18 mouse cellular contexts compared by ENCODE assay signal in the genomic region with DNA sequence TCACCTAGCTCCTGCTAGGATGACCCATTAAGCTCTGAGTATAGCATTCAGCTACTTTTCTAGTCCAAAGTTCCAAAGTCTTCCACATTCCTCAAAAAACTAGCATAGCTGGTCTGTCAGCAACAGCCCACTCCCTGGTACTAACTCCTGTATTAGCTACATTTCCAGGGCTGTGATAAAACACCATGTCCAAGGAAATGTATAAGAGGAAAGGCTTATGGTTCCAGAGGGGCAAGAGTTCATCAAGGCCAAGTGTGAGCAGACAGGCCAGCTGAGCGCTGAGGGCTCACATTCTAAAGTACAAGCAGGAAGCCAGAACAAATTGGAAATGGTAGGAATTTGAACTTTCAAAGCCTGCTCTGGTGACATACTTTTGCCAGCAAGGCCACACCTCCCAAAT. TPM values are rescaled to one million over a fixed set of nuclear protein-coding genes. Genes with fewer than 3 reads are reported as not detected.
A peak's percentile ranks its signal among the peaks of the same experiment; 100 is the strongest.
DNase-seq lines count a peak whose midpoint lies in the region; ATAC-seq and TF ChIP-seq lines count a peak whose summit lies in the region.
"Had no signal": no experiment of that assay in that cellular context is flagged by ENCODE, and none has a peak within 500 bp of the region (broad histone marks: within the 10 kb centered on the region; RNA-seq: fewer than 3 reads in every experiment).

No protein-coding gene starts in this region.

- no peak for ATAC-seq in kidney, embryonic 15.5 days (replicated peaks; ENCODE audit: low FRiP score)
- peak; percentile 25; the same call in 1 of the 2 replicates for ATAC-seq in intestine, postnatal 0 days
- ATAC-seq: activated CD4-positive, CD25-positive, alpha-beta regulatory T cell, adult 4 months; forebrain, embryonic 13.5 days; forebrain, postnatal 0 days; Patski had no signal

- H3K4me1 ChIP-seq in kidney, embryonic 15.5 days = no peaks in the 10 kb centered on the region
- H3K4me1 ChIP-seq in intestine, postnatal 0 days (replicated peaks; ENCODE audit: control insufficient read depth, insufficient read depth, low read length) = no peaks in the 10 kb centered on the region
- H3K4me1 ChIP-seq: embryonic facial prominence, embryonic 10.5 days; forebrain, embryonic 13.5 days; heart, embryonic 12.5 days had no signal

- H3K9ac ChIP-seq in kidney, embryonic 15.5 days = no peak overlapping the region
- no peak overlapping the region for H3K9ac ChIP-seq in intestine, postnatal 0 days (ENCODE audit: low read depth, low read length)
- H3K9ac ChIP-seq: forebrain, embryonic 13.5 days; forebrain, postnatal 0 days; heart, embryonic 12.5 days had no signal

- 93% methylated on average over 1 of the region's 1 CpGs for WGBS in kidney, embryonic 15.5 days
- WGBS in intestine, postnatal 0 days = 53% methylated on average over 1 of the region's 1 CpGs

- no peak overlapping the region for H3K27ac ChIP-seq in kidney, embryonic 15.5 days
- no peak overlapping the region for H3K27ac ChIP-seq in intestine, postnatal 0 days (ENCODE audit: low read depth, low read length)
- H3K27ac ChIP-seq: embryonic facial prominence, embryonic 10.5 days; forebrain, embryonic 13.5 days had no signal

- no peak for TF ChIP-seq CTCF in intestine, postnatal 0 days (IDR thresholded peaks at IDR 0.05; ENCODE audit: low read depth)

- no peak overlapping the region for H3K4me2 ChIP-seq in kidney, embryonic 15.5 days
- H3K4me2 ChIP-seq in intestine, postnatal 0 days (replicated peaks; ENCODE audit: low read depth) = no peak overlapping the region
- H3K4me2 ChIP-seq: forebrain, embryonic 13.5 days; heart, embryonic 12.5 days had no signal

- H3K27me3 ChIP-seq in kidney, embryonic 15.5 days = no peaks in the 10 kb centered on the region
- no peaks in the 10 kb centered on the region for H3K27me3 ChIP-seq in intestine, postnatal 0 days (replicated peaks; ENCODE audit: control insufficient read depth, insufficient read depth, low read length)
- H3K27me3 ChIP-seq: forebrain, embryonic 13.5 days; heart, embryonic 12.5 days; Patski had no signal

- peaks cover 40% of the 10 kb centered on the region for H3K36me3 ChIP-seq in kidney, embryonic 15.5 days
- H3K36me3 ChIP-seq in intestine, postnatal 0 days (ENCODE audit: control insufficient read depth, insufficient read depth) = no peaks in the 10 kb centered on the region

- DNase-seq in kidney, adult 11 months = peak; percentile 12
- no peak for DNase-seq in kidney, postnatal 4 days
- peak; percentile 46 for DNase-seq in kidney, adult 9 months
- peak; percentile 21 for DNase-seq in Muller cell, postnatal 12 days (ENCODE audit: inconsistent ontology term)
- DNase-seq in adrenal gland, adult 8-10 months = no peak
- DNase-seq: adrenal gland, postnatal 25 days; cerebellum, adult 2 months; cerebellum, postnatal 10 days; forebrain, postnatal 0 days; gastrocnemius, postnatal 14 days; heart, postnatal 36 days had no signal

- H3K4me3 ChIP-seq in kidney, embryonic 15.5 days (replicated peaks) = no peak overlapping the region
- no peak overlapping the region for H3K4me3 ChIP-seq in intestine, postnatal 0 days (ENCODE audit: low read depth, low read length)
- H3K4me3 ChIP-seq: embryonic facial prominence, embryonic 10.5 days; forebrain, embryonic 13.5 days; heart, embryonic 12.5 days had no signal

- H3K9me3 ChIP-seq in kidney, embryonic 15.5 days (replicated peaks) = no peaks in the 10 kb centered on the region
- H3K9me3 ChIP-seq in intestine, postnatal 0 days (ENCODE audit: control insufficient read depth) = no peaks in the 10 kb centered on the region
- H3K9me3 ChIP-seq: embryonic facial prominence, embryonic 10.5 days; forebrain, embryonic 13.5 days; heart, embryonic 12.5 days had no signal

RNA-seq across cellular contexts. Expression of a gene that starts 11.4 kb away (rescaled TPM):
- 5.4 and 6.7 TPM in 2 replicates for polyA plus RNA-seq in kidney, embryonic 15.5 days (2015; fragmentation: Nextera tagmentation; extraction: Ambion mirVana)
- polyA plus RNA-seq in intestine, postnatal 0 days (2015; fragmentation: Nextera tagmentation; extraction: Ambion mirVana) = 0.98 and 0.99 TPM in 2 replicates
- 1 to 10 TPM in 3 of 4 experiments, under 1 TPM in 1; 0.94 to 1.7 (median 1.2) TPM for total RNA-seq in adrenal gland, adult 8-10 months (2022)

RNA-seq across cellular contexts. Expression of a gene that starts 17.7 kb away (rescaled TPM):
- 7.5 and 7.8 TPM in 2 replicates for polyA plus RNA-seq in kidney, embryonic 15.5 days (2015; fragmentation: Nextera tagmentation; extraction: Ambion mirVana)
- 1.4 and 1.5 TPM in 2 replicates for polyA plus RNA-seq in intestine, postnatal 0 days (2015; fragmentation: Nextera tagmentation; extraction: Ambion mirVana)
- total RNA-seq in adrenal gland, adult 8-10 months (2022) = 1 to 10 TPM; 5.4 to 9.8 (median 8.1) TPM

RNA-seq across cellular contexts. Expression of a gene that starts 26.2 kb away (rescaled TPM):
- polyA plus RNA-seq in kidney, embryonic 15.5 days (2015; fragmentation: Nextera tagmentation; extraction: Ambion mirVana) = 13.4 and 13.9 TPM in 2 replicates
- 4.1 and 4.3 TPM in 2 replicates for polyA plus RNA-seq in intestine, postnatal 0 days (2015; fragmentation: Nextera tagmentation; extraction: Ambion mirVana)
- total RNA-seq in adrenal gland, adult 8-10 months (2022) = 10 to 100 TPM; 18.3 to 25.2 (median 21.9) TPM

RNA-seq across cellular contexts. Expression of a gene that starts 58.3 kb away (rescaled TPM):
- 7.1 and 8.1 TPM in 2 replicates for polyA plus RNA-seq in kidney, embryonic 15.5 days (2015; fragmentation: Nextera tagmentation; extraction: Ambion mirVana)
- 1.7 and 1.9 TPM in 2 replicates for polyA plus RNA-seq in intestine, postnatal 0 days (2015; fragmentation: Nextera tagmentation; extraction: Ambion mirVana)
- 1 to 10 TPM; 3.5 to 5.2 (median 4.2) TPM for total RNA-seq in adrenal gland, adult 8-10 months (2022)

Comparison
In these comparisons a context has a peak if more than half of its experiments do, and no peak if none do; other contexts are left out.
1. DNase-seq: peak in kidney, adult 11 months (single experiment), kidney, adult 9 months (single experiment) and Muller cell, postnatal 12 days (single experiment); none in kidney, postnatal 4 days (0 of 2) and adrenal gland, adult 8-10 months (single experiment).